Mouse (Mus musculus): Measurements from ENCODE around the gene Acer1. TPM values are rescaled to one million over a fixed set of nuclear protein-coding genes. Genes with fewer than 3 reads are reported as not detected.

Acer1 gene
- polyA plus RNA-seq, 1 experiment from 2014 or later: not detected

GRCm38 (mm10) chr17:56962642-56963405, 19.1 kb downstream of the Acer1 start:
- Histone ChIP-seq H3K27ac (no peak overlapping the region), H3K9me3 (no peaks in the 10 kb centered on the region), H3K4me2 (replicated peaks) (no peak overlapping the region), H3K27me3 (no peaks in the 10 kb centered on the region), H3K4me1 (replicated peaks) (no peaks in the 10 kb centered on the region), H3K36me3 (no peaks in the 10 kb centered on the region), H3K9ac (replicated peaks) (no peak overlapping the region), H3K4me3 (replicated peaks) (no peak overlapping the region)
- 79% methylated on average over 5 of the region's 5 CpGs for WGBS
- no peak for ATAC-seq

- Histone ChIP-seq H3K9ac (replicated peaks) (no peak overlapping the region), H3K9me3 (no peaks in the 10 kb centered on the region), H3K27me3 (no peaks in the 10 kb centered on the region), H3K4me3 (replicated peaks) (no peak overlapping the region), H3K27ac (no peak overlapping the region), H3K4me1 (replicated peaks) (no peaks in the 10 kb centered on the region), H3K36me3 (no peaks in the 10 kb centered on the region), H3K4me2 (replicated peaks) (no peak overlapping the region)
- no peak for ATAC-seq
- whole genome bisulfite sequencing: 91% methylated on average over 4 of the region's 4 CpGs
Measured at GRCm38 (mm10) chr17:56961880-56962279, 20.0 kb downstream of the Acer1 start.

- ATAC-seq: no peak
- 88% methylated on average over 4 of the region's 4 CpGs for WGBS
- Histone ChIP-seq H3K27me3 (no peaks in the 10 kb centered on the region), H3K36me3 (no peaks in the 10 kb centered on the region), H3K9ac (replicated peaks) (no peak overlapping the region), H3K9me3 (no peaks in the 10 kb centered on the region), H3K4me1 (replicated peaks) (no peaks in the 10 kb centered on the region), H3K27ac (no peak overlapping the region), H3K4me3 (replicated peaks) (no peak overlapping the region), H3K4me2 (replicated peaks) (no peak overlapping the region)
Measured at GRCm38 (mm10) chr17:56958667-56959066, 23.3 kb downstream of the Acer1 start.

GRCm38 (mm10) chr17:56957763-56958429, 24.0 kb downstream of the Acer1 start:
- Histone ChIP-seq H3K4me1 (replicated peaks) (no peaks in the 10 kb centered on the region), H3K9me3 (no peaks in the 10 kb centered on the region), H3K4me3 (replicated peaks) (no peak overlapping the region), H3K36me3 (no peaks in the 10 kb centered on the region), H3K4me2 (replicated peaks) (no peak overlapping the region), H3K27ac (no peak overlapping the region), H3K27me3 (no peaks in the 10 kb centered on the region), H3K9ac (replicated peaks) (no peak overlapping the region)
- no peak for ATAC-seq
- 30% methylated on average over 11 of the region's 11 CpGs for WGBS

- no peak for ATAC-seq
- 82% methylated on average over 7 of the region's 7 CpGs for WGBS
- no peaks in the 10 kb centered on the region for H3K4me1 ChIP-seq (replicated peaks)
- no peaks in the 10 kb centered on the region for H3K9me3 ChIP-seq
- no peak overlapping the region for H3K27ac ChIP-seq
- no peaks in the 10 kb centered on the region for H3K27me3 ChIP-seq
- no peak overlapping the region for H3K4me3 ChIP-seq (replicated peaks)
- no peak overlapping the region for H3K9ac ChIP-seq (replicated peaks)
- H3K36me3 ChIP-seq: no peaks in the 10 kb centered on the region
- H3K4me2 ChIP-seq (replicated peaks): no peak overlapping the region
Measured at GRCm38 (mm10) chr17:56954871-56955270, 27.1 kb downstream of the Acer1 start.

- Histone ChIP-seq H3K4me1 (replicated peaks) (no peaks in the 10 kb centered on the region), H3K36me3 (no peaks in the 10 kb centered on the region), H3K9me3 (no peaks in the 10 kb centered on the region), H3K9ac (replicated peaks) (no peak overlapping the region), H3K4me2 (replicated peaks) (no peak overlapping the region), H3K27ac (no peak overlapping the region), H3K27me3 (no peaks in the 10 kb centered on the region), H3K4me3 (replicated peaks) (no peak overlapping the region)
- WGBS: 90% methylated on average over 1 of the region's 1 CpGs
- ATAC-seq: no peak
Measured at GRCm38 (mm10) chr17:56952639-56953038, 29.3 kb downstream of the Acer1 start.

- ATAC-seq: no peak
- Histone ChIP-seq H3K27ac (no peak overlapping the region), H3K9ac (replicated peaks) (no peak overlapping the region), H3K4me3 (replicated peaks) (no peak overlapping the region), H3K4me2 (replicated peaks) (no peak overlapping the region), H3K27me3 (no peaks in the 10 kb centered on the region), H3K4me1 (replicated peaks) (no peaks in the 10 kb centered on the region), H3K36me3 (no peaks in the 10 kb centered on the region), H3K9me3 (no peaks in the 10 kb centered on the region)
- 13% methylated on average over 3 of the region's 3 CpGs for WGBS
Measured at GRCm38 (mm10) chr17:56950915-56951314, 31.0 kb downstream of the Acer1 start.

GRCm38 (mm10) chr17:56938751-56939150, 43.2 kb downstream of the Acer1 start:
- 86% methylated on average over 4 of the region's 4 CpGs for WGBS
- Histone ChIP-seq H3K4me3 (replicated peaks) (no peak overlapping the region), H3K27me3 (peaks cover 10% of the 10 kb centered on the region; the same call in 1 of the 2 replicates), H3K4me1 (replicated peaks) (peaks cover 10% of the 10 kb centered on the region), H3K9me3 (peaks cover 6% of the 10 kb centered on the region; the same call in 1 of the 2 replicates), H3K4me2 (replicated peaks) (no peak overlapping the region), H3K27ac (no peak overlapping the region), H3K36me3 (no peaks in the 10 kb centered on the region), H3K9ac (replicated peaks) (no peak overlapping the region)
- ATAC-seq: no peak

- peaks cover 3% of the 10 kb centered on the region; the same call in 1 of the 2 replicates for H3K9me3 ChIP-seq
- no peak overlapping the region for H3K27ac ChIP-seq
- no peak overlapping the region for H3K4me3 ChIP-seq (replicated peaks)
- no peak overlapping the region for H3K9ac ChIP-seq (replicated peaks)
- no peak overlapping the region for H3K4me2 ChIP-seq (replicated peaks)
- ATAC-seq: no peak
- WGBS: 95% methylated on average over 7 of the region's 7 CpGs
- peaks cover 30% of the 10 kb centered on the region for H3K4me1 ChIP-seq (replicated peaks)
- H3K36me3 ChIP-seq: no peaks in the 10 kb centered on the region
- H3K27me3 ChIP-seq: peaks cover 10% of the 10 kb centered on the region; the same call in 1 of the 2 replicates
Measured at GRCm38 (mm10) chr17:56936731-56937130, 45.2 kb downstream of the Acer1 start.

- peaks cover 42% of the 10 kb centered on the region for H3K4me1 ChIP-seq (replicated peaks)
- no peaks in the 10 kb centered on the region for H3K9me3 ChIP-seq
- H3K27ac ChIP-seq: peak within 1 kb of the TSS; percentile 87
- peaks cover 10% of the 10 kb centered on the region; the same call in 1 of the 2 replicates for H3K27me3 ChIP-seq
- no peaks in the 10 kb centered on the region for H3K36me3 ChIP-seq
- ATAC-seq: peak; percentile 99
- peak within 1 kb of the TSS; percentile 94 for H3K4me2 ChIP-seq (replicated peaks)
- WGBS: 3% methylated on average over 61 of the region's 76 CpGs
- H3K4me3 ChIP-seq (replicated peaks): peak within 1 kb of the TSS; percentile 92
- peak within 1 kb of the TSS; percentile 96 for H3K9ac ChIP-seq (replicated peaks)
Measured at GRCm38 (mm10) chr17:56935363-56936131, 46.4 kb downstream of the Acer1 start, which contains the start of gene Mllt1. TSS of gene Mllt1 (minus strand) at chr17:56935415.

GRCm38 (mm10) chr17:56934545-56935330, 47.2 kb downstream of the Acer1 start:
- Histone ChIP-seq H3K9ac (replicated peaks) (peak overlapping the region; percentile 96), H3K36me3 (no peaks in the 10 kb centered on the region), H3K27ac (peak overlapping the region; percentile 87), H3K27me3 (peaks cover 10% of the 10 kb centered on the region; the same call in 1 of the 2 replicates), H3K9me3 (no peaks in the 10 kb centered on the region), H3K4me2 (replicated peaks) (peak overlapping the region; percentile 94), H3K4me3 (replicated peaks) (peak overlapping the region; percentile 92), H3K4me1 (replicated peaks) (peaks cover 45% of the 10 kb centered on the region)
- peak; percentile 73 for ATAC-seq
- 1% methylated on average over 45 of the region's 45 CpGs for WGBS
